Mouse (Mus musculus): ENCODE data around the gene Serpinb9b. TPM values are rescaled to one million over a fixed set of nuclear protein-coding genes. Genes with fewer than 3 reads are reported as not detected.

Gene Serpinb9b
- polyA plus RNA-seq, 1 experiment: 0.17 TPM

DNA sequence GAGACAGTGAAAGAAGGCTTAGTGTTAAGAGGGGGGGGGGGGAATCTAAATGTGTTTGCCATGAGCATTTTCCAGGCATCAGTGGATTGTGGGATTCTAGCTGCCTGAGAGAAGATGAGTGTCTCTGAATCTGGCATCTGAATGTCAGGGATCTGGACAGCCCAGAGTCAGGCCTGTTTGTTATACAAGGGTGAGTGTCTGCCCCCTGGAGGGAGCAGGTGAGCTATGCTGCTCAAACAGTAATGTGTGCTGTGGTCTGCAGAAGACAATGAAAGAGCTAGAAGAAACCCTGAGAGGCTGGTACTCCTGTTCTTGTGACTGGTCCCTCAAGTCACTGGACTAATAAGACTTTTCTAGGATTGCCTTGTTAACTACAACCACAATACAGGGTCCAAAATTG lies 46.8 kb downstream of the Serpinb9b start:
- H3K4me1 ChIP-seq (ENCODE audit: control insufficient read depth, insufficient read depth, low read length): no peaks in the 10 kb centered on the region
- no peak overlapping the region for H3K27ac ChIP-seq (ENCODE audit: control insufficient read depth, insufficient read depth, low read depth, low read length)
- no peaks in the 10 kb centered on the region for H3K36me3 ChIP-seq (ENCODE audit: control insufficient read depth, insufficient read depth, low read length)
- no peaks in the 10 kb centered on the region for H3K27me3 ChIP-seq (ENCODE audit: control insufficient read depth, insufficient read depth, low read length)
- no peak for TF ChIP-seq POLR2A (IDR thresholded peaks at IDR 0.05; ENCODE audit: control insufficient read depth, low read depth, low read length)
- peak; percentile 33; the same call in 1 of the 2 replicates for TF ChIP-seq CTCF (IDR thresholded peaks at IDR 0.05; ENCODE audit: control insufficient read depth, insufficient read depth, insufficient replicate concordance, low read depth, low read length)
- H3K4me3 ChIP-seq (ENCODE audit: control insufficient read depth, low read depth, low read length): no peak overlapping the region

DNA sequence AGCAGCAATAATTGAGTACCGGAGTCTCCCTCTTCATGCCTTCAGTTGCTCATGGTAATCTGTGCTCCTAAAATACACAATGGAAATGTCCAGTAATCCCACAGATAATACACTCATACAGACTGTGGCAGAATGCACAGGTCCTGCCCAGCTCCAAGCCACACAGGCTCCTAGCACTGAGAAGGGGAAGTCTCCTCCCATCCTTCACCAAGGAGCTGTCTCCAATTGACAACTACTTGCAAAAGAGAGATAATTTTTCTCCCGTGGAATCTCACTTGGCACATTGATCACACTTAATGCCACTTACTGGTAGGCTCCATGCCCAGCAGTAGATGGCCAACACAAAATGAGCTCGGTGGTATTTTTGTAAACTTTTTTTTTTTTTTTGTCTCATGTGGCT lies 49.0 kb downstream of the Serpinb9b start:
- Histone ChIP-seq H3K4me1 (ENCODE audit: control insufficient read depth, insufficient read depth, low read length) (no peaks in the 10 kb centered on the region), H3K4me3 (ENCODE audit: control insufficient read depth, low read depth, low read length) (no peak overlapping the region), H3K36me3 (ENCODE audit: control insufficient read depth, insufficient read depth, low read length) (no peaks in the 10 kb centered on the region), H3K27ac (ENCODE audit: control insufficient read depth, insufficient read depth, low read depth, low read length) (no peak overlapping the region), H3K27me3 (ENCODE audit: control insufficient read depth, insufficient read depth, low read length) (no peaks in the 10 kb centered on the region)
- TF ChIP-seq CTCF (IDR thresholded peaks at IDR 0.05; ENCODE audit: control insufficient read depth, insufficient read depth, insufficient replicate concordance, low read depth, low read length): no peak
- TF ChIP-seq POLR2A (IDR thresholded peaks at IDR 0.05; ENCODE audit: control insufficient read depth, low read depth, low read length): no peak

DNA sequence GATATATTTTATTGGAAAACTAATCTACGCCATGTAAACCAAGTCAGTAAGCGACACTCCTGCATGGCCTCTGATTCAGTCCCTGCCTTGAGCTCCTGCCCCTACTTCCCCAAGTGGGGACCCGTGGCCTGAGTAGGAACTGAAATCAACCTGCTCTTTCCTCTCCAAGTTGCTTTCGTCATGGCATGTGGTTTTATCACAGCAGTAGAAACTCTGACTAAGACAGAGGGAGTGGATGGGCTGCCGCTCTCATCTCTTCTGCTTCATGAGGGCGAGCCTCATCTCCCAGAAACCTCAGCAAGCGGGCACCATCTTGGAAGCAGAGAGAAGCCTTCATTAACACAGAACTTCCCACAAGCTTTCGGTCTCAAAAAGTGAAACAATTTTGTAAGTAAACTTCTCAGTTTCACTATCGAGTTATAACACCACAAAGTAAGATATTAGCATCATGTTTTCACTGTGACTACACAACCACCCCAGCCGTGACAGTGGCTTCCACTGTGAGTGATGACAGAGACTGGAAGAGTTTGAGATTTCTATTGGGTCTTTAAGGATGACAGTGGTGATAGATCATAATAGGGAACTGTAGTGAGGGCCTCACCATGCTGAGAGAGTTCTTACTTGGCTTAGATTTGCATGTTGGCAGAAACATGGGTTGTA lies 49.9 kb downstream of the Serpinb9b start:
- Histone ChIP-seq H3K27ac (ENCODE audit: control insufficient read depth, insufficient read depth, low read depth, low read length) (no peak overlapping the region), H3K27me3 (ENCODE audit: control insufficient read depth, insufficient read depth, low read length) (no peaks in the 10 kb centered on the region), H3K4me3 (ENCODE audit: control insufficient read depth, low read depth, low read length) (no peak overlapping the region), H3K36me3 (ENCODE audit: control insufficient read depth, insufficient read depth, low read length) (no peaks in the 10 kb centered on the region), H3K4me1 (ENCODE audit: control insufficient read depth, insufficient read depth, low read length) (no peaks in the 10 kb centered on the region)
- no peak for TF ChIP-seq POLR2A (IDR thresholded peaks at IDR 0.05; ENCODE audit: control insufficient read depth, low read depth, low read length)
- no peak for TF ChIP-seq CTCF (IDR thresholded peaks at IDR 0.05; ENCODE audit: control insufficient read depth, insufficient read depth, insufficient replicate concordance, low read depth, low read length)

GRCm38 (mm10) chr13:33078056-33078705 lies 51.0 kb downstream of the Serpinb9b start, which contains the start of gene Serpinb1b:
Serpinb1b (plus strand) TSS chr13:33078575.
- no peak within 1 kb of the TSS for H3K4me3 ChIP-seq (ENCODE audit: control insufficient read depth, low read depth, low read length)
- H3K27ac ChIP-seq (ENCODE audit: control insufficient read depth, insufficient read depth, low read depth, low read length): no peak within 1 kb of the TSS
- TF ChIP-seq CTCF (IDR thresholded peaks at IDR 0.05; ENCODE audit: control insufficient read depth, insufficient read depth, insufficient replicate concordance, low read depth, low read length) (no peak), POLR2A (IDR thresholded peaks at IDR 0.05; ENCODE audit: control insufficient read depth, low read depth, low read length) (no peak)
- no peaks in the 10 kb centered on the region for H3K4me1 ChIP-seq (ENCODE audit: control insufficient read depth, insufficient read depth, low read length)
- H3K36me3 ChIP-seq (ENCODE audit: control insufficient read depth, insufficient read depth, low read length): no peaks in the 10 kb centered on the region
- H3K27me3 ChIP-seq (ENCODE audit: control insufficient read depth, insufficient read depth, low read length): no peaks in the 10 kb centered on the region

GRCm38 (mm10) chr13:33079391-33079790 lies 52.2 kb downstream of the Serpinb9b start:
- no peak for TF ChIP-seq CTCF (IDR thresholded peaks at IDR 0.05; ENCODE audit: control insufficient read depth, insufficient read depth, insufficient replicate concordance, low read depth, low read length)
- no peak for TF ChIP-seq POLR2A (IDR thresholded peaks at IDR 0.05; ENCODE audit: control insufficient read depth, low read depth, low read length)
- H3K4me3 ChIP-seq (ENCODE audit: control insufficient read depth, low read depth, low read length): no peak overlapping the region
- H3K27me3 ChIP-seq (ENCODE audit: control insufficient read depth, insufficient read depth, low read length): no peaks in the 10 kb centered on the region
- H3K36me3 ChIP-seq (ENCODE audit: control insufficient read depth, insufficient read depth, low read length): no peaks in the 10 kb centered on the region
- H3K4me1 ChIP-seq (ENCODE audit: control insufficient read depth, insufficient read depth, low read length): no peaks in the 10 kb centered on the region
- H3K27ac ChIP-seq (ENCODE audit: control insufficient read depth, insufficient read depth, low read depth, low read length): no peak overlapping the region

- Histone ChIP-seq H3K4me3 (ENCODE audit: control insufficient read depth, low read depth, low read length) (no peak overlapping the region), H3K27ac (ENCODE audit: control insufficient read depth, insufficient read depth, low read depth, low read length) (no peak overlapping the region), H3K27me3 (ENCODE audit: control insufficient read depth, insufficient read depth, low read length) (no peaks in the 10 kb centered on the region), H3K36me3 (ENCODE audit: control insufficient read depth, insufficient read depth, low read length) (no peaks in the 10 kb centered on the region), H3K4me1 (ENCODE audit: control insufficient read depth, insufficient read depth, low read length) (no peaks in the 10 kb centered on the region)
- TF ChIP-seq CTCF (IDR thresholded peaks at IDR 0.05; ENCODE audit: control insufficient read depth, insufficient read depth, insufficient replicate concordance, low read depth, low read length) (no peak), POLR2A (IDR thresholded peaks at IDR 0.05; ENCODE audit: control insufficient read depth, low read depth, low read length) (no peak)
These were observed 53.1 kb downstream of the Serpinb9b start for GRCm38 (mm10) chr13:33080356-33080755.

GRCm38 (mm10) chr13:33083834-33084233 lies 56.6 kb downstream of the Serpinb9b start:
- Histone ChIP-seq H3K4me3 (ENCODE audit: control insufficient read depth, low read depth, low read length) (no peak overlapping the region), H3K36me3 (ENCODE audit: control insufficient read depth, insufficient read depth, low read length) (no peaks in the 10 kb centered on the region), H3K4me1 (ENCODE audit: control insufficient read depth, insufficient read depth, low read length) (no peaks in the 10 kb centered on the region), H3K27ac (ENCODE audit: control insufficient read depth, insufficient read depth, low read depth, low read length) (no peak overlapping the region), H3K27me3 (ENCODE audit: control insufficient read depth, insufficient read depth, low read length) (no peaks in the 10 kb centered on the region)
- TF ChIP-seq POLR2A (IDR thresholded peaks at IDR 0.05; ENCODE audit: control insufficient read depth, low read depth, low read length): no peak
- no peak for TF ChIP-seq CTCF (IDR thresholded peaks at IDR 0.05; ENCODE audit: control insufficient read depth, insufficient read depth, insufficient replicate concordance, low read depth, low read length)

All from testis, adult 2 months (tissue).